Mouse (Mus musculus): ENCODE data around the gene Glp2r. TPM values are rescaled to one million over a fixed set of nuclear protein-coding genes. Genes with fewer than 3 reads are reported as not detected.

Gene Glp2r
- polyA plus RNA-seq (2012; rRNA removed), result 0.03 TPM in 2 replicates

- 91% methylated on average over 14 of the region's 14 CpGs for WGBS
- Histone ChIP-seq H3K4me1 (ENCODE audit: control insufficient read depth, insufficient read depth, low read length) (no peaks in the 10 kb centered on the region), H3K27ac (ENCODE audit: insufficient read depth, low read length) (no peak within 1 kb of the TSS), H3K4me3 (replicated peaks; ENCODE audit: insufficient read depth, low read depth, low read length) (no peak within 1 kb of the TSS), H3K27me3 (ENCODE audit: control insufficient read depth, insufficient read depth, low read length) (no peaks in the 10 kb centered on the region)
- TF ChIP-seq POLR2A (IDR thresholded peaks at IDR 0.05; ENCODE audit: borderline replicate concordance, insufficient read depth, low read length), result no peak
- TF ChIP-seq CTCF (IDR thresholded peaks at IDR 0.05; ENCODE audit: borderline replicate concordance, insufficient read depth, low read depth, low read length), result no peak
- no peak for DNase-seq
Observed at GRCm38 (mm10) chr11:67771053-67771452, at the start of gene Glp2r. Gene Glp2r (minus strand): TSS chr11:67771153.

- TF ChIP-seq CTCF (IDR thresholded peaks at IDR 0.05; ENCODE audit: borderline replicate concordance, insufficient read depth, low read depth, low read length), result peak; percentile 23; the same call in 1 of the 2 replicates
- no peak for TF ChIP-seq POLR2A (IDR thresholded peaks at IDR 0.05; ENCODE audit: borderline replicate concordance, insufficient read depth, low read length)
Observed at GRCm38 (mm10) chr11:67820221-67820620, 49.3 kb upstream of the Glp2r start.

GRCm38 (mm10) chr11:67819604-67820003, 48.7 kb upstream of the Glp2r start:
- DNase-seq, result peak in 1 of 2 experiments; percentile 22
- Histone ChIP-seq H3K4me3 (replicated peaks; ENCODE audit: insufficient read depth, low read depth, low read length) (no peak overlapping the region), H3K4me1 (ENCODE audit: control insufficient read depth, insufficient read depth, low read length) (peaks cover 9% of the 10 kb centered on the region), H3K27ac (ENCODE audit: insufficient read depth, low read length) (no peak overlapping the region), H3K27me3 (ENCODE audit: control insufficient read depth, insufficient read depth, low read length) (no peaks in the 10 kb centered on the region)
- 7% methylated on average over 5 of the region's 5 CpGs for WGBS
- TF ChIP-seq POLR2A (IDR thresholded peaks at IDR 0.05; ENCODE audit: borderline replicate concordance, insufficient read depth, low read length) (no peak), CTCF (IDR thresholded peaks at IDR 0.05; ENCODE audit: borderline replicate concordance, insufficient read depth, low read depth, low read length) (peak; percentile 63)

More at GRCm38 (mm10) chr11:67820221-67820620, 49.3 kb upstream of the Glp2r start:
- Histone ChIP-seq H3K27me3 (ENCODE audit: control insufficient read depth, insufficient read depth, low read length) (no peaks in the 10 kb centered on the region), H3K4me1 (ENCODE audit: control insufficient read depth, insufficient read depth, low read length) (peaks cover 9% of the 10 kb centered on the region), H3K27ac (ENCODE audit: insufficient read depth, low read length) (no peak overlapping the region), H3K4me3 (replicated peaks; ENCODE audit: insufficient read depth, low read depth, low read length) (no peak overlapping the region)
- DNase-seq, result peak in 1 of 2 experiments; percentile 15
- 39% methylated on average over 4 of the region's 4 CpGs for WGBS

- TF ChIP-seq POLR2A (IDR thresholded peaks at IDR 0.05; ENCODE audit: borderline replicate concordance, insufficient read depth, low read length) (no peak), CTCF (IDR thresholded peaks at IDR 0.05; ENCODE audit: borderline replicate concordance, insufficient read depth, low read depth, low read length) (peak; percentile 41; the same call in 1 of the 2 replicates)
- DNase-seq, result peak in 1 of 2 experiments; percentile 14
- no peak overlapping the region for H3K4me3 ChIP-seq (replicated peaks; ENCODE audit: insufficient read depth, low read depth, low read length)
- no peak overlapping the region for H3K27ac ChIP-seq (ENCODE audit: insufficient read depth, low read length)
- WGBS, result 61% methylated on average over 6 of the region's 6 CpGs
- H3K4me1 ChIP-seq (ENCODE audit: control insufficient read depth, insufficient read depth, low read length), result no peaks in the 10 kb centered on the region
- H3K27me3 ChIP-seq (ENCODE audit: control insufficient read depth, insufficient read depth, low read length), result no peaks in the 10 kb centered on the region
Observed at GRCm38 (mm10) chr11:67811535-67811934, 40.6 kb upstream of the Glp2r start.

GRCm38 (mm10) chr11:67808051-67808450, 37.1 kb upstream of the Glp2r start:
- WGBS, result 70% methylated on average over 5 of the region's 5 CpGs
- TF ChIP-seq POLR2A (IDR thresholded peaks at IDR 0.05; ENCODE audit: borderline replicate concordance, insufficient read depth, low read length), result no peak
- TF ChIP-seq CTCF (IDR thresholded peaks at IDR 0.05; ENCODE audit: borderline replicate concordance, insufficient read depth, low read depth, low read length), result peak; percentile 17; the same call in 1 of the 2 replicates
- DNase-seq, result no peak

GRCm38 (mm10) chr11:67806832-67807597, 36.1 kb upstream of the Glp2r start:
- no peaks in the 10 kb centered on the region for H3K27me3 ChIP-seq (ENCODE audit: control insufficient read depth, insufficient read depth, low read length)
- no peak overlapping the region for H3K27ac ChIP-seq (ENCODE audit: insufficient read depth, low read length)
- TF ChIP-seq CTCF (IDR thresholded peaks at IDR 0.05; ENCODE audit: borderline replicate concordance, insufficient read depth, low read depth, low read length), result no peak
- no peak for TF ChIP-seq POLR2A (IDR thresholded peaks at IDR 0.05; ENCODE audit: borderline replicate concordance, insufficient read depth, low read length)
- H3K4me3 ChIP-seq (replicated peaks; ENCODE audit: insufficient read depth, low read depth, low read length), result no peak overlapping the region
- WGBS, result 73% methylated on average over 11 of the region's 11 CpGs
- DNase-seq, result no peak
- H3K4me1 ChIP-seq (ENCODE audit: control insufficient read depth, insufficient read depth, low read length), result no peaks in the 10 kb centered on the region

More at GRCm38 (mm10) chr11:67808051-67808450, 37.1 kb upstream of the Glp2r start:
- Histone ChIP-seq H3K27ac (ENCODE audit: insufficient read depth, low read length) (no peak overlapping the region), H3K27me3 (ENCODE audit: control insufficient read depth, insufficient read depth, low read length) (no peaks in the 10 kb centered on the region), H3K4me3 (replicated peaks; ENCODE audit: insufficient read depth, low read depth, low read length) (no peak overlapping the region), H3K4me1 (ENCODE audit: control insufficient read depth, insufficient read depth, low read length) (no peaks in the 10 kb centered on the region)

GRCm38 (mm10) chr11:67805538-67805937, 34.6 kb upstream of the Glp2r start:
- DNase-seq, result no peak
- H3K27me3 ChIP-seq (ENCODE audit: control insufficient read depth, insufficient read depth, low read length), result no peaks in the 10 kb centered on the region
- H3K4me3 ChIP-seq (replicated peaks; ENCODE audit: insufficient read depth, low read depth, low read length), result no peak overlapping the region
- no peaks in the 10 kb centered on the region for H3K4me1 ChIP-seq (ENCODE audit: control insufficient read depth, insufficient read depth, low read length)
- 97% methylated on average over 1 of the region's 1 CpGs for WGBS
- TF ChIP-seq CTCF (IDR thresholded peaks at IDR 0.05; ENCODE audit: borderline replicate concordance, insufficient read depth, low read depth, low read length) (0 out of 2 replicates have a peak, but pooled peaks have one; percentile 8), POLR2A (IDR thresholded peaks at IDR 0.05; ENCODE audit: borderline replicate concordance, insufficient read depth, low read length) (no peak)
- no peak overlapping the region for H3K27ac ChIP-seq (ENCODE audit: insufficient read depth, low read length)

GRCm38 (mm10) chr11:67801169-67801568, 30.2 kb upstream of the Glp2r start:
- Histone ChIP-seq H3K27ac (ENCODE audit: insufficient read depth, low read length) (no peak overlapping the region), H3K27me3 (ENCODE audit: control insufficient read depth, insufficient read depth, low read length) (no peaks in the 10 kb centered on the region), H3K4me1 (ENCODE audit: control insufficient read depth, insufficient read depth, low read length) (peaks cover 5% of the 10 kb centered on the region), H3K4me3 (replicated peaks; ENCODE audit: insufficient read depth, low read depth, low read length) (no peak overlapping the region)
- no peak for TF ChIP-seq POLR2A (IDR thresholded peaks at IDR 0.05; ENCODE audit: borderline replicate concordance, insufficient read depth, low read length)
- TF ChIP-seq CTCF (IDR thresholded peaks at IDR 0.05; ENCODE audit: borderline replicate concordance, insufficient read depth, low read depth, low read length), result no peak
- whole genome bisulfite sequencing, result 76% methylated on average over 8 of the region's 8 CpGs
- no peak for DNase-seq
